Mouse (Mus musculus) naive thymus-derived CD4-positive, alpha-beta T cell, adult 2 months (primary cell): ENCODE results near the gene Gm765.
A peak's percentile ranks its signal among the peaks of the same experiment; 100 is the strongest.

ENCODE experiments used
- DNase-seq: peaks from one replicate; pipeline ENCODE4 v3.0.0-alpha.2; 2011; ENCODE audit warnings: low read depth

Gm765 gene

GRCm38 (mm10) chr6:98342654-98343053 is at the start of gene Gm765:
Gm765 (minus strand) TSS chr6:98342754.
- DNase-seq, result no peak

- DNase-seq, result no peak
These were observed 42.9 kb upstream of the Gm765 start for GRCm38 (mm10) chr6:98385487-98385886.

DNA sequence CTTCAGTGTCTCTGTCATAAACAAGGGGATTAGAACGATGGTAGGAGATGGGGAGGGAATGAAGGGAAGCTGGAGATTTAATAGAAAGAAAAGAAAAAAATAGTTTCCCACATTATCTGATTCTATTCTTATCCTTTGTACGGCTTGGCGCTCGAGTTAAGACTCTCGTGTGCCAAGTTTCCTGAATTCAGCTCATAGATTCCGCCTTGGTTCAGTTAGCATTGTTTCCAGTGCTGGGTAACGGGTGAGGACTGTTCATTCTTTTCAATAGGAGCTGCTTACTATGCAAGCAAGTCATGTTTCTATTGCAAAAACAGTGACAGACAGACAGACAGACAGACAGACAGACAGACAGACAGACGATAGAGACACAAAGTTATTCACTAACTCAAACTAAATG is 41.9 kb upstream of the Gm765 start:
- DNase-seq, result no peak

- peak; percentile 56 for DNase-seq
These were observed 40.9 kb upstream of the Gm765 start for GRCm38 (mm10) chr6:98383411-98383810.

DNA sequence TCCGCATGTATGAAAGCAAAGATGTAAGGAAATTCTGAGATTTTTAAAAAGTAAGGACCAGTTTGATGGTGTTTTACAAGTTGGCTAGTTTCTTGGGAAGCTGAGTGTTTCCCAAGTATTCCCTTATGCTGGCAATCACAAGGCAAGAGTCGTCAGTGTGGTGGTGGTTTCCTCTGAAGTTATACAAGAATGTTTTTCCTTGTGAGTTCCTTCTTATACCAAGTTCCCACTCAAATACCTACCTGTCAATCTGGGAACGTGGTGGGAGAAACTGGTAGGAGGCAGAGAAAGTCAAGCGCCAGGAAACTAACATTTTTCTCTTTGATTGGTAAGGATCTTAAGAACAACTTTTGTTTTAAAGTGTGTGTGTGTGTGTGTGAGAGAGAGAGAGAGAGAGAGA is 23.6 kb upstream of the Gm765 start:
- no peak for DNase-seq

DNA sequence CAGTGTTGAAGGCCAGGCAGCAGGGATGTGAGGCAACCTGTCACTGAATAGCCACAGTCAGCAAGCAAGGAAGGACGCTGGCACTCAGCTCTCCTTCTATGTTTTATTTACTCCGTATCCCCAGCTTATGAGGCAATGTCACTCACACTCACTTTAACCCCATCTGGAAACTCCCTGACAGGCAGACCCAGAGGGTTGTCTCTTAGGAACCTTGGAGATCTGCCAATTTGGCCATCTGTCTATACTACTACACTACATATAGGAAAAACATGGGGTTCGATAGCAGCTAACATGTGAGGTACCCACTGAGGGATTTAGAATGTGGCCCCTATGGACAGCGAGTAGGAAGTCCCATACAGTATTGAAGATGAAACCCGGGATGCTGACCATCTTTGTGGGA is 12.7 kb upstream of the Gm765 start:
- no peak for DNase-seq

GRCm38 (mm10) chr6:98353285-98353684 is 10.7 kb upstream of the Gm765 start:
- no peak for DNase-seq

DNA sequence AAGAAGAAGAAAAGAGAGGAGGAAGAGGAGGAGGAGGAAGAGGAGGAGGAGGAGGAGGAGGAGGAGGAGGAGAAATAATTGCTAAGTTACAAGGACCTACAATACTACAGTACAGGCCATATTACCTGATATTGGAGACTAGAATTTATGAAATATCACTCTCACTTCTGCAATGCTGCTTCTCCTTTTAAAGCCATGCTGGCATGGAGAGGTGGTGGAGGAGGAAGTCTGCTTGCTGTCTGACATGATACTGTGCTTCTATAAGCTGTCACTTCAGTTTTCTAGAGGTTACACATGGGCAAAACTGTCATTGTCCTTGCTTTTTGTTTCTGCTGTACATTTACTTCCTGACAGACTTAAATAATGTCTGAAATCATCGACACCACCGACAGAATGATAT is 9.8 kb downstream of the Gm765 start:
- no peak for DNase-seq

DNA sequence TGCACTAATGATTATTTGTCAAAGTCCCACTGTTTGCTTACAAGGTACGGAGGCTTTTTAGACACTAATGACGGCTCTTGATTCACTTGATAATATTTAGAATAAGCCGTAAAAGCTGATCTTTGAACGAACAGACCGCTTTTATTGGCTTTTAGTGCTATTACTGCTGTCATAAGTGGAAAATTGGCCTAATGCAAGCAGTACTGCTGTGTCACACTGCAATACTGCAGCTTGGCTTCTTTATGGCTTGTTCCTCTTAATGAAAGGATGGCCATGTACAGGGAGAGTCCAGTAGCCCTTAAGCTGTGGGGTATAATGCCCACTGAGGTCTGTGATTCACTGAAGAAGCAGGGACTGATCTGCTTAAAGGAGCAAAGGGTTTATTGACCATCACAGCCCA is 30.9 kb downstream of the Gm765 start:
- no peak for DNase-seq

GRCm38 (mm10) chr6:98307647-98308046 is 34.9 kb downstream of the Gm765 start:
- no peak for DNase-seq

DNA sequence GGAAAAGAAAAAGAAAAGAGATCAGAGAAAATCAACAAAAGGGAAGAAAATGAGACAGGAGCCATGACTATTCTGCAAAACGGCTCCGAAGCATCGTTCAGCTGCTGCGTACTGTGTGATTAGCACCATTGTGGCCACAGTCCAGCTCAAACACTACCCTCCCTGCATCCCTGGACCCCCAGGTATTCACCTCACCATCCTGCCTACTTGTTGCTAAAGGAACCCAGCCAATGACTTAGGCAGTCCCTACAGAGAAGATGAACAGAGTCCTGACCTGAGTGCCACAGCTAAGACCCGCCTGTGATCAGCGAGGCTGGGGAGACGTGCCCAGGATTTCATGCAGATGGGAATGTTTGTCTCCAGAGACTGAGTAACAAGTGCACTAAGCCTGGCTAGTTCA is 35.4 kb downstream of the Gm765 start:
- no peak for DNase-seq

DNA sequence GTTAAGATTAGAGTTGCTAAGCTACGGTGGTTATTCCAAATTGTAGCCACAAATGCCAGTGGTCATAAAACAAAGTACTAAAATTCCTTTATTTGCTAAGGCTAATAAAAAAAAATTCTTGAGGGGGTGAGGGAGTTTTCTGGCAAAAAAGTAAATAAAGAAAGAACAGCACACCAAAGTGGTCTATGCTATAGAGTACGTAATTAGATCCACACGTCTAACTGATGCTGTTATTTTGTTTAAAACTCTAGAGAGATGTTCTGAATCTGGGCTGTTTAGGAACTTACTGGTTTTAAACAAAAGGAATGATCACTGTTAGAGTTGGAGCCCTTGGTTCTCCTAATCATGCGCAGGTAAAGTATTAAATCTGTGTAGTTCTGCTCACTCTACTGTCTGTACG is 50.5 kb downstream of the Gm765 start:
- DNase-seq, result no peak

GRCm38 (mm10) chr6:98288316-98288715 is 54.2 kb downstream of the Gm765 start:
- DNase-seq, result no peak

- DNase-seq, result no peak
These were observed 55.0 kb downstream of the Gm765 start for GRCm38 (mm10) chr6:98287521-98287920.

DNA sequence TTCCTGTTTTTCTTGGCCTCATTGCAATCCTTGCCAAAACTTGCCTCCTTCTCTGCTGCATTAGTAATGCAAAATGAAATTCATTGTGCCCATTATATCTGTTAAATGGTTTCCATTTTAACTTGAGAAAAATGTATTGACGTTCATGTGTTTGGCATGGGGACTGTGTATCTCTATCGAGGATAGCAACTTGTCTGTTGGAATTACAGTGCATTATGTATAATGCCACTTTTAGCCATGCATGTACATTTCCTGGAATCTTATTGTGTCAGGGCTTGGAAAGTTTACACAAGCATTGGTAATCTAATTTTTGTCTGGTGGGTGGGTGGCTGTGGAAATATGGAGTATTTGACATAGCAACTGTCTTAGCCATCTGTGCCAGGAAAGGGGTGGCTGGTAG is 57.4 kb downstream of the Gm765 start:
- no peak for DNase-seq

GRCm38 (mm10) chr6:98282791-98283190 is 59.8 kb downstream of the Gm765 start:
- DNase-seq, result no peak

- peak; percentile 51 for DNase-seq
These were observed 71.0 kb downstream of the Gm765 start for GRCm38 (mm10) chr6:98271553-98271952.

DNA sequence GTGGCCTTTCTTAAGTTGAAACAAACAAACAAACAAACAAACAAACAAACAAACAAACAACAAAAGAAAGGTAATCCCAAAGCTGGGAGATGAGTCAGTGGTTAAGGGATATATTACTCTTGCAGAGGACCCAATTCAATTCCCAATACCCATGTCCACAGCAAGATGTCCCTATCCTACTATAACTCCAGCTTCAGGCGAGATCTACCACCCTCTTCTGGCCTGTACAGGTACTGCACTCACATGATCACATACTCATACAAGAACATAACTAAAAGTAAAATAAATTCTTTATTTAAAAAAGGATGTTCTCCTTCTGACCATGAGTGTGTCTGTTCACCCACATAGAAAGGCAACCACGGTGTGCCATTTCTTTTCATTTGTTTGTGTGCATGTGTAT is 79.6 kb downstream of the Gm765 start:
- no peak for DNase-seq

GRCm38 (mm10) chr6:98259016-98259415 is 83.5 kb downstream of the Gm765 start:
- DNase-seq, result no peak

- DNase-seq, result no peak
These were observed 96.1 kb downstream of the Gm765 start for GRCm38 (mm10) chr6:98246449-98246848.

DNA sequence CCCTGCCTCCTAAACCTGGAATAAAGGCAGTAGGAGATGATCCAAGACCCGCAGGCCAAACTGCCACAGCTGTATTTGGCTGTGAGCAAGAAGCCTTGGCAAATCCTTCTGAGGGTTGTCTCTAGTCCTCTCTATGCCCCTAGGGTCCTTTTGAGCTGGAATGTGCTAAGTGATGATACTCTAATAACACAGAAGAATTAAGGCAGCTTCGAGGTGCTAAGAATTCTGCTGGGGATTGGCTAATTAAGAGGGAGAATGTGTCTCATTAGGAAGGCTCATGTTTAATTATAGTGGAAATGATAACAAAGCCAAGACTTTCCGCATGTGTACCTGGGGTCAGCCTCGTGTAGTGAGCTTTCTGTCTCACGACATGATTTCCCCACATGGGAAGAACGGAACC is 99.4 kb downstream of the Gm765 start:
- no peak for DNase-seq

GRCm38 (mm10) chr6:98240561-98241272 is 101.8 kb downstream of the Gm765 start:
- DNase-seq, result no peak

GRCm38 (mm10) chr6:98234097-98234496 is 108.5 kb downstream of the Gm765 start:
- no peak for DNase-seq

- no peak for DNase-seq
These were observed 118.6 kb downstream of the Gm765 start for GRCm38 (mm10) chr6:98223923-98224322.
